Mouse (Mus musculus): ENCODE results near the gene Bbs9. TPM values are rescaled to one million over a fixed set of nuclear protein-coding genes. Genes with fewer than 3 reads are reported as not detected.
"Not testable (repeated sequence)": the region's sequence is repeated elsewhere in the genome, so short reads cannot be mapped to it uniquely, and the experiment has no call there.

Bbs9 gene
- total RNA-seq, 1 experiment from 2014 or later, result 8.6 TPM

GRCm38 (mm10) chr9:22708970-22709726, 233.6 kb downstream of the Bbs9 start:
- no peak for ATAC-seq (replicated peaks; ENCODE audit: insufficient number of reproducible peaks, low FRiP score, low TSS enrichment, poor library complexity, severe bottlenecking)

GRCm38 (mm10) chr9:22710032-22710431, 234.5 kb downstream of the Bbs9 start:
- no peak for ATAC-seq (replicated peaks; ENCODE audit: insufficient number of reproducible peaks, low FRiP score, low TSS enrichment, poor library complexity, severe bottlenecking)

- no peak for ATAC-seq (replicated peaks; ENCODE audit: insufficient number of reproducible peaks, low FRiP score, low TSS enrichment, poor library complexity, severe bottlenecking)
Observed at GRCm38 (mm10) chr9:22711339-22711738, 235.8 kb downstream of the Bbs9 start.

GRCm38 (mm10) chr9:22712743-22713142, 237.2 kb downstream of the Bbs9 start:
- ATAC-seq (replicated peaks; ENCODE audit: insufficient number of reproducible peaks, low FRiP score, low TSS enrichment, poor library complexity, severe bottlenecking), result no peak

- ATAC-seq (replicated peaks; ENCODE audit: insufficient number of reproducible peaks, low FRiP score, low TSS enrichment, poor library complexity, severe bottlenecking), result not testable (repeated sequence)
Observed at GRCm38 (mm10) chr9:22713286-22713685, 237.8 kb downstream of the Bbs9 start.

- ATAC-seq (replicated peaks; ENCODE audit: insufficient number of reproducible peaks, low FRiP score, low TSS enrichment, poor library complexity, severe bottlenecking), result no peak
Observed at GRCm38 (mm10) chr9:22717583-22717982, 242.1 kb downstream of the Bbs9 start.

GRCm38 (mm10) chr9:22718174-22718823, 242.8 kb downstream of the Bbs9 start:
- no peak for ATAC-seq (replicated peaks; ENCODE audit: insufficient number of reproducible peaks, low FRiP score, low TSS enrichment, poor library complexity, severe bottlenecking)

GRCm38 (mm10) chr9:22732646-22733045, 257.1 kb downstream of the Bbs9 start:
- no peak for ATAC-seq (replicated peaks; ENCODE audit: insufficient number of reproducible peaks, low FRiP score, low TSS enrichment, poor library complexity, severe bottlenecking)

- ATAC-seq (replicated peaks; ENCODE audit: insufficient number of reproducible peaks, low FRiP score, low TSS enrichment, poor library complexity, severe bottlenecking), result no peak
Observed at GRCm38 (mm10) chr9:22734954-22735353, 259.4 kb downstream of the Bbs9 start.

- no peak for ATAC-seq (replicated peaks; ENCODE audit: insufficient number of reproducible peaks, low FRiP score, low TSS enrichment, poor library complexity, severe bottlenecking)
Observed at GRCm38 (mm10) chr9:22735385-22735784, 259.9 kb downstream of the Bbs9 start.

GRCm38 (mm10) chr9:22737893-22738292, 262.4 kb downstream of the Bbs9 start:
- no peak for ATAC-seq (replicated peaks; ENCODE audit: insufficient number of reproducible peaks, low FRiP score, low TSS enrichment, poor library complexity, severe bottlenecking)

- ATAC-seq (replicated peaks; ENCODE audit: insufficient number of reproducible peaks, low FRiP score, low TSS enrichment, poor library complexity, severe bottlenecking), result no peak
Observed at GRCm38 (mm10) chr9:22738861-22739260, 263.3 kb downstream of the Bbs9 start.

GRCm38 (mm10) chr9:22741967-22742366, 266.5 kb downstream of the Bbs9 start:
- ATAC-seq (replicated peaks; ENCODE audit: insufficient number of reproducible peaks, low FRiP score, low TSS enrichment, poor library complexity, severe bottlenecking), result no peak

GRCm38 (mm10) chr9:22748617-22749016, 273.1 kb downstream of the Bbs9 start:
- no peak for ATAC-seq (replicated peaks; ENCODE audit: insufficient number of reproducible peaks, low FRiP score, low TSS enrichment, poor library complexity, severe bottlenecking)

- ATAC-seq (replicated peaks; ENCODE audit: insufficient number of reproducible peaks, low FRiP score, low TSS enrichment, poor library complexity, severe bottlenecking), result no peak
Observed at GRCm38 (mm10) chr9:22750779-22751545, 275.4 kb downstream of the Bbs9 start.

GRCm38 (mm10) chr9:22751546-22751929, 276.0 kb downstream of the Bbs9 start:
- ATAC-seq (replicated peaks; ENCODE audit: insufficient number of reproducible peaks, low FRiP score, low TSS enrichment, poor library complexity, severe bottlenecking), result no peak

GRCm38 (mm10) chr9:22754081-22754672, 278.7 kb downstream of the Bbs9 start:
- ATAC-seq (replicated peaks; ENCODE audit: insufficient number of reproducible peaks, low FRiP score, low TSS enrichment, poor library complexity, severe bottlenecking), result no peak

- ATAC-seq (replicated peaks; ENCODE audit: insufficient number of reproducible peaks, low FRiP score, low TSS enrichment, poor library complexity, severe bottlenecking), result no peak
Observed at GRCm38 (mm10) chr9:22758487-22758886, 283.0 kb downstream of the Bbs9 start.

GRCm38 (mm10) chr9:22759241-22759640, 283.7 kb downstream of the Bbs9 start:
- no peak for ATAC-seq (replicated peaks; ENCODE audit: insufficient number of reproducible peaks, low FRiP score, low TSS enrichment, poor library complexity, severe bottlenecking)

All from monocyte, adult 5-6 weeks (primary cell).